Mouse (Mus musculus) embryonic facial prominence, embryonic 15.5 days (tissue): ENCODE measurements around the gene Inhbb. TPM values are rescaled to one million over a fixed set of nuclear protein-coding genes. Genes with fewer than 3 reads are reported as not detected.

Source experiments
- ATAC-seq: fragments of 200-750 bp; cut with Nextera tagmentation; 2 replicates; pipeline ENCODE4 v1.8.0; 2017; ENCODE audit warnings: low read depth, moderate TSS enrichment; ENCODE audit not compliant: insufficient number of reproducible peaks, low FRiP score, low TSS enrichment
- H3K27ac ChIP-seq: fragments of 300-500 bp; sonication (generic); replicated peaks from 2 replicates; pipeline ENCODE4 v1.5.1; 2015; ENCODE audit warnings: mild to moderate bottlenecking, inconsistent platforms
- H3K27me3 ChIP-seq: fragments of 300-500 bp; sonication (generic); 2 replicates; pipeline ENCODE4 v1.6.1; 2015; ENCODE audit warnings: inconsistent platforms
- H3K36me3 ChIP-seq: fragments of 300-500 bp; sonication (generic); 2 replicates; pipeline ENCODE4 v1.6.1; 2015; ENCODE audit warnings: mild to moderate bottlenecking, inconsistent platforms
- H3K4me1 ChIP-seq: fragments of 300-500 bp; sonication (generic); 2 replicates; pipeline ENCODE4 v1.6.1; 2015; ENCODE audit warnings: inconsistent platforms
- H3K4me2 ChIP-seq: fragments of 300-500 bp; sonication (generic); replicated peaks from 2 replicates; pipeline ENCODE4 v1.6.1; 2015; ENCODE audit warnings: mild to moderate bottlenecking, inconsistent platforms
- H3K4me3 ChIP-seq: fragments of 300-500 bp; sonication (generic); replicated peaks from 2 replicates; pipeline ENCODE4 v1.5.1; 2015; ENCODE audit warnings: mild to moderate bottlenecking, inconsistent platforms
- H3K9ac ChIP-seq: fragments of 300-500 bp; sonication (generic); 2 replicates; pipeline ENCODE4 v1.6.1; 2015; ENCODE audit warnings: inconsistent platforms
- H3K9me3 ChIP-seq: fragments of 300-500 bp; sonication (generic); replicated peaks from 2 replicates; pipeline ENCODE4 v1.6.1; 2016; ENCODE audit warnings: inconsistent platforms
- WGBS: fragments of 180-500 bp; shearing (Covaris S2); methylation state at CpG from one replicate; pipeline ENCODE4 v1.1.7; 2015; 5-methylcytosine and 5-hydroxymethylcytosine counted together
- polyA plus RNA-seq: library from polyadenylated mRNA; unstranded; fragments of >200 nt; fragmentation: Nextera tagmentation; extraction: Ambion mirVana; gene quantifications from 2 replicates; pipeline ENCODE4 v1.2.1, GENCODE M21; 2015

The Inhbb gene
- 1.6 and 1.9 TPM in 2 replicates for polyA plus RNA-seq

- Histone ChIP-seq H3K27ac (no peak within 1 kb of the TSS), H3K36me3 (no peaks in the 10 kb centered on the region), H3K4me1 (peaks cover 41% of the 10 kb centered on the region), H3K4me2 (peak within 1 kb of the TSS; percentile 99), H3K9me3 (no peaks in the 10 kb centered on the region), H3K9ac (peak within 1 kb of the TSS; percentile 45), H3K4me3 (peak within 1 kb of the TSS; percentile 66), H3K27me3 (peaks cover 84% of the 10 kb centered on the region)
- ATAC-seq = peak; percentile 8; the same call in 1 of the 2 replicates
- under 1% methylated on average over 66 of the region's 92 CpGs for WGBS
Observed at GRCm38 (mm10) chr1:119421576-119422421, at the start of gene Inhbb. Gene Inhbb, minus strand, starts transcription at chr1:119422248.

GRCm38 (mm10) chr1:119463386-119463785 lies 41.3 kb upstream of the Inhbb start:
- Histone ChIP-seq H3K4me1 (no peaks in the 10 kb centered on the region), H3K9ac (no peak overlapping the region), H3K4me3 (no peak overlapping the region), H3K27me3 (no peaks in the 10 kb centered on the region), H3K36me3 (no peaks in the 10 kb centered on the region), H3K4me2 (no peak overlapping the region), H3K27ac (no peak overlapping the region), H3K9me3 (no peaks in the 10 kb centered on the region)
- 50% methylated on average over 2 of the region's 2 CpGs for WGBS
- ATAC-seq = no peak

GRCm38 (mm10) chr1:119460062-119460461 lies 38.0 kb upstream of the Inhbb start:
- no peak for ATAC-seq
- WGBS = 49% methylated on average over 2 of the region's 2 CpGs
- 0 out of 2 replicates have a peak, but pooled peaks cover 4% of the 10 kb centered on the region for H3K27me3 ChIP-seq

GRCm38 (mm10) chr1:119457993-119458605 lies 36.1 kb upstream of the Inhbb start:
- ATAC-seq = peak; percentile 27; the same call in 1 of the 2 replicates

More at GRCm38 (mm10) chr1:119460062-119460461, 38.0 kb upstream of the Inhbb start:
- H3K4me3 ChIP-seq = no peak overlapping the region
- peaks cover 18% of the 10 kb centered on the region for H3K4me1 ChIP-seq
- H3K9ac ChIP-seq = no peak overlapping the region
- no peak overlapping the region for H3K27ac ChIP-seq
- no peak overlapping the region for H3K4me2 ChIP-seq
- no peaks in the 10 kb centered on the region for H3K9me3 ChIP-seq
- no peaks in the 10 kb centered on the region for H3K36me3 ChIP-seq

GRCm38 (mm10) chr1:119457528-119457855 lies 35.4 kb upstream of the Inhbb start:
- Histone ChIP-seq H3K4me2 (peak overlapping the region; percentile 40), H3K27ac (no peak overlapping the region)

More at GRCm38 (mm10) chr1:119457993-119458605, 36.1 kb upstream of the Inhbb start:
- Histone ChIP-seq H3K9ac (no peak overlapping the region), H3K9me3 (no peaks in the 10 kb centered on the region), H3K4me2 (peak overlapping the region; percentile 40), H3K4me1 (peaks cover 22% of the 10 kb centered on the region), H3K36me3 (no peaks in the 10 kb centered on the region), H3K27ac (no peak overlapping the region), H3K4me3 (no peak overlapping the region), H3K27me3 (0 out of 2 replicates have a peak, but pooled peaks cover 4% of the 10 kb centered on the region)
- 5% methylated on average over 10 of the region's 10 CpGs for WGBS

GRCm38 (mm10) chr1:119456671-119457527 lies 34.9 kb upstream of the Inhbb start:
- H3K9me3 ChIP-seq = no peaks in the 10 kb centered on the region
- ATAC-seq = no peak
- no peaks in the 10 kb centered on the region for H3K36me3 ChIP-seq
- H3K9ac ChIP-seq = no peak overlapping the region
- peaks cover 22% of the 10 kb centered on the region for H3K4me1 ChIP-seq
- H3K27ac ChIP-seq = no peak overlapping the region
- H3K4me2 ChIP-seq = peak overlapping the region; percentile 40
- 19% methylated on average over 19 of the region's 19 CpGs for WGBS
- 0 out of 2 replicates have a peak overlapping the region, but pooled peaks have one; percentile 3 for H3K4me3 ChIP-seq
- H3K27me3 ChIP-seq = 0 out of 2 replicates have a peak, but pooled peaks cover 4% of the 10 kb centered on the region

More at GRCm38 (mm10) chr1:119457528-119457855, 35.4 kb upstream of the Inhbb start:
- ATAC-seq = no peak
- WGBS = 34% methylated on average over 5 of the region's 5 CpGs
- Histone ChIP-seq H3K4me3 (0 out of 2 replicates have a peak overlapping the region, but pooled peaks have one; percentile 3), H3K27me3 (0 out of 2 replicates have a peak, but pooled peaks cover 4% of the 10 kb centered on the region), H3K4me1 (peaks cover 22% of the 10 kb centered on the region), H3K9ac (no peak overlapping the region), H3K9me3 (no peaks in the 10 kb centered on the region), H3K36me3 (no peaks in the 10 kb centered on the region)

GRCm38 (mm10) chr1:119453731-119454130 lies 31.7 kb upstream of the Inhbb start:
- Histone ChIP-seq H3K27me3 (0 out of 2 replicates have a peak, but pooled peaks cover 4% of the 10 kb centered on the region), H3K9ac (no peak overlapping the region), H3K36me3 (no peaks in the 10 kb centered on the region), H3K9me3 (no peaks in the 10 kb centered on the region), H3K4me1 (peaks cover 22% of the 10 kb centered on the region), H3K27ac (no peak overlapping the region), H3K4me3 (no peak overlapping the region), H3K4me2 (no peak overlapping the region)
- ATAC-seq = no peak
- 40% methylated on average over 3 of the region's 4 CpGs for WGBS

- H3K36me3 ChIP-seq = no peaks in the 10 kb centered on the region
- H3K9me3 ChIP-seq = no peaks in the 10 kb centered on the region
- no peak overlapping the region for H3K27ac ChIP-seq
- 61% methylated on average over 10 of the region's 10 CpGs for WGBS
- ATAC-seq = no peak
- no peak overlapping the region for H3K9ac ChIP-seq
- H3K4me3 ChIP-seq = no peak overlapping the region
- 0 out of 2 replicates have a peak, but pooled peaks cover 4% of the 10 kb centered on the region for H3K27me3 ChIP-seq
- peaks cover 5% of the 10 kb centered on the region for H3K4me1 ChIP-seq
- no peak overlapping the region for H3K4me2 ChIP-seq
Observed at GRCm38 (mm10) chr1:119451417-119451816, 29.4 kb upstream of the Inhbb start.

- no peak overlapping the region for H3K9ac ChIP-seq
- H3K4me2 ChIP-seq = no peak overlapping the region
- no peak overlapping the region for H3K4me3 ChIP-seq
- H3K27me3 ChIP-seq = 0 out of 2 replicates have a peak, but pooled peaks cover 1% of the 10 kb centered on the region
- no peak for ATAC-seq
- no peaks in the 10 kb centered on the region for H3K36me3 ChIP-seq
- H3K9me3 ChIP-seq = no peaks in the 10 kb centered on the region
- peaks cover 4% of the 10 kb centered on the region; the same call in 1 of the 2 replicates for H3K4me1 ChIP-seq
- H3K27ac ChIP-seq = no peak overlapping the region
- 67% methylated on average over 10 of the region's 10 CpGs for WGBS
Observed at GRCm38 (mm10) chr1:119450651-119451345, 28.8 kb upstream of the Inhbb start.

- H3K9me3 ChIP-seq = no peaks in the 10 kb centered on the region
- no peak overlapping the region for H3K27ac ChIP-seq
- no peaks in the 10 kb centered on the region for H3K36me3 ChIP-seq
- no peaks in the 10 kb centered on the region for H3K4me1 ChIP-seq
- no peak overlapping the region for H3K4me3 ChIP-seq
- no peak overlapping the region for H3K4me2 ChIP-seq
- H3K9ac ChIP-seq = no peak overlapping the region
- no peak for ATAC-seq
- H3K27me3 ChIP-seq = no peaks in the 10 kb centered on the region
- WGBS = 59% methylated on average over 10 of the region's 10 CpGs
Observed at GRCm38 (mm10) chr1:119446753-119447283, 24.8 kb upstream of the Inhbb start.
